Mouse (Mus musculus) limb, embryonic 14.5 days (tissue): Measurements from ENCODE around the gene Usp7. TPM values are rescaled to one million over a fixed set of nuclear protein-coding genes. Genes with fewer than 3 reads are reported as not detected.
A peak's percentile ranks its signal among the peaks of the same experiment; 100 is the strongest.

Source experiments
- ATAC-seq: fragments of 200-750 bp; cut with Nextera tagmentation; 2 replicates; pipeline ENCODE4 v1.8.0; 2017; ENCODE audit warnings: low read depth, moderate number of reproducible peaks, moderate TSS enrichment; ENCODE audit not compliant: low FRiP score
- DNase-seq: peaks from one replicate; pipeline ENCODE4 v3.0.0-alpha.2; 2015; ENCODE audit warnings: low spot score
- H3K27ac ChIP-seq: fragments of 300-500 bp; sonication (generic); replicated peaks from 2 replicates; pipeline ENCODE4 v1.5.1; 2014; ENCODE audit warnings: low read depth, mild to moderate bottlenecking, low read length, moderate library complexity, mixed read lengths
- H3K27me3 ChIP-seq: fragments of 300-500 bp; sonication (generic); 2 replicates; pipeline ENCODE4 v1.6.1; 2014; ENCODE audit warnings: low read length, mixed read lengths; ENCODE audit not compliant: control insufficient read depth, insufficient read depth
- H3K36me3 ChIP-seq: fragments of 300-500 bp; sonication (generic); 2 replicates; pipeline ENCODE4 v1.6.1; 2014; ENCODE audit warnings: mild to moderate bottlenecking, low read length, moderate library complexity, mixed read lengths; ENCODE audit not compliant: control insufficient read depth, insufficient read depth
- H3K4me1 ChIP-seq: fragments of 300-500 bp; sonication (generic); 2 replicates; pipeline ENCODE4 v1.6.1; 2014; ENCODE audit warnings: antibody characterized with exemption, low read length, mixed read lengths; ENCODE audit not compliant: control insufficient read depth, insufficient read depth
- H3K4me2 ChIP-seq: fragments of 300-500 bp; sonication (generic); replicated peaks from 2 replicates; pipeline ENCODE4 v1.6.1; 2014; ENCODE audit warnings: low read depth, mild to moderate bottlenecking, low read length, moderate library complexity; ENCODE audit not compliant: severe bottlenecking
- H3K4me3 ChIP-seq: fragments of 300-500 bp; sonication (generic); replicated peaks from 2 replicates; pipeline ENCODE4 v1.5.1; 2014; ENCODE audit warnings: low read length
- H3K9ac ChIP-seq: fragments of 300-500 bp; sonication (generic); 2 replicates; pipeline ENCODE4 v1.6.1; 2014; ENCODE audit warnings: mild to moderate bottlenecking, low read depth, low read length, moderate library complexity; ENCODE audit not compliant: severe bottlenecking
- H3K9me3 ChIP-seq: fragments of 300-500 bp; sonication (generic); 2 replicates; pipeline ENCODE4 v1.6.1; 2016; ENCODE audit warnings: low read length; ENCODE audit not compliant: control insufficient read depth
- POLR2A ChIP-seq: fragments of 200-500 bp; IDR thresholded peaks from 2 replicates; pipeline ENCODE4 v1.8.0; 2012; ENCODE audit warnings: inconsistent platforms, mild to moderate bottlenecking, moderate library complexity, borderline replicate concordance; ENCODE audit not compliant: insufficient read depth, insufficient read length; ENCODE audit errors: extremely low read depth
- WGBS: fragments of 180-500 bp; shearing (Covaris S2); extraction: QIAGEN DNeasy Blood & Tissue Kit; methylation state at CpG from one replicate; pipeline ENCODE4 v1.1.7; 2014; 5-methylcytosine and 5-hydroxymethylcytosine counted together
- polyA plus RNA-seq, 2 experiments: library from polyadenylated mRNA; depleted of rRNA in 1 of 2; stranded (reverse) in 1 of 2; unstranded in 1 of 2; fragments of >200 nt; fragmentation: Nextera tagmentation in 1 of 2; extraction: Ambion mirVana in 1 of 2; gene quantifications; 2 replicates each; pipeline versions ENCODE4 v1.2.1 to v1.2.3; 2012 to 2014

Gene Usp7
- polyA plus RNA-seq, 2 experiments, result 47.1 to 104 TPM

- H3K9ac ChIP-seq, result peak overlapping the region; percentile 93
- H3K4me3 ChIP-seq, result peak overlapping the region; percentile 64
- TF ChIP-seq POLR2A, result 0 out of 2 replicates have a peak, but pooled peaks have one; percentile 9
- no peaks in the 10 kb centered on the region for H3K9me3 ChIP-seq
- peaks cover 19% of the 10 kb centered on the region for H3K4me1 ChIP-seq
- H3K27me3 ChIP-seq, result no peaks in the 10 kb centered on the region
- DNase-seq (peak; percentile 89), ATAC-seq (peak; percentile 94)
- 6% methylated on average over 39 of the region's 126 CpGs for WGBS
- peak overlapping the region; percentile 63 for H3K4me2 ChIP-seq
- H3K36me3 ChIP-seq, result no peaks in the 10 kb centered on the region
- peak overlapping the region; percentile 94 for H3K27ac ChIP-seq
Observed at GRCm38 (mm10) chr16:8738542-8739514, 53.3 kb downstream of the Usp7 start.

DNA sequence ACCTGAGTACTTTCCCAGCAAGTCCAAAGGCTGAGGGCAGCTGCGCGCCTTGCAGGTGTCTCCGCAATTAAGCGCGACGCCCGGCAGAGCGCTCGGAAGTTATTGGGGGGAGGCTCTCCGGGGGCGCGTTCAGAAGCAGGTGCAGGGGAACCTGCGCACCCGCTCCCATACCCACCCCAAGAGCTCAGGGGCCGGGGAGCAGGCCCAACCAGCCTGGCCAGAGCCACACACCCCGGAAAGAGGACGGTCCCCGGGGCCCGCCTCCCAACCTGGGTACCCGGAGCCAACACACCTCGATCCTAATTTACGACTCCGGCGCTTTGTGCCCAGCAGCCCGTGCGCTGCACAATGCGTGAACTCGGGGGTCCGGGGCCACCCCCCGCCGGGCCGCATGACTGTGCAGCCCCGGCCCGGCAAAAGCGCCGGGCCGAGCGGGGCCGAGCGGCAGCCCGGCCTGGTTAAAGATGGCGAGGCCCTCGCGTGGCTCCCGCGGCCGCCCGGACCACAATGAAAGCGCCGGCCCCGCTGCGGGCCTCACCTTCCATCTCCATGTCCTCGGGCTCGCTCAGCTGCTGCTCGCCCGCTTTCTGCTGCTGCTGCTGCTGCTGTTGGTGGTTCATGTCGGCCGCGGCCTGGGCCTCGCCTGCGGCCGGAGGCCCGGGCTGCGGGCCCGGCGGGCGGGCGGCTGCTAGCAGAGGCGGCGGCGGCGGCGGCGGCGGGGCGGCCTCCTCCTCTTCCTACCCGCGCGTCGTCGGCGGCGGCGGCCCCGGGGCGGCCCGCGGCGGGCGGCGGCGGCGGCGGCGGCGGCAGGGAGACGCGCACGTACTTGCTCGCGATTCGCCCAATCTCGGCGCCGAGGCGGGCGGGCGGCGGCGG lies 54.2 kb downstream of the Usp7 start:
- DNase-seq (peak; percentile 14), ATAC-seq (peak; percentile 7; the same call in 1 of the 2 replicates)
- H3K9ac ChIP-seq, result peak overlapping the region; percentile 93
- peak overlapping the region; percentile 93 for H3K4me2 ChIP-seq
- TF ChIP-seq POLR2A, result no peak
- H3K9me3 ChIP-seq, result no peaks in the 10 kb centered on the region
- no peaks in the 10 kb centered on the region for H3K27me3 ChIP-seq
- H3K4me3 ChIP-seq, result peak overlapping the region; percentile 88
- WGBS, result under 1% methylated on average over 39 of the region's 110 CpGs
- peak overlapping the region; percentile 84 for H3K27ac ChIP-seq
- peaks cover 19% of the 10 kb centered on the region for H3K4me1 ChIP-seq
- H3K36me3 ChIP-seq, result no peaks in the 10 kb centered on the region

- 1% methylated on average over 11 of the region's 11 CpGs for WGBS
- no peak overlapping the region for H3K27ac ChIP-seq
- H3K9ac ChIP-seq, result peak overlapping the region; percentile 93
Observed at GRCm38 (mm10) chr16:8737341-8737665, 54.8 kb downstream of the Usp7 start.

GRCm38 (mm10) chr16:8736757-8737156 lies 55.4 kb downstream of the Usp7 start:
- Histone ChIP-seq H3K36me3 (no peaks in the 10 kb centered on the region), H3K27me3 (no peaks in the 10 kb centered on the region), H3K9ac (peak overlapping the region; percentile 93), H3K9me3 (no peaks in the 10 kb centered on the region), H3K4me3 (peak overlapping the region; percentile 88), H3K4me2 (peak overlapping the region; percentile 93), H3K4me1 (peaks cover 23% of the 10 kb centered on the region), H3K27ac (no peak overlapping the region)
- ATAC-seq (no peak), DNase-seq (no peak)
- 3% methylated on average over 7 of the region's 7 CpGs for WGBS
- no peak for TF ChIP-seq POLR2A

More at GRCm38 (mm10) chr16:8737341-8737665, 54.8 kb downstream of the Usp7 start:
- ATAC-seq (no peak), DNase-seq (no peak)
- H3K4me2 ChIP-seq, result peak overlapping the region; percentile 93
- no peak for TF ChIP-seq POLR2A
- no peaks in the 10 kb centered on the region for H3K9me3 ChIP-seq
- H3K27me3 ChIP-seq, result no peaks in the 10 kb centered on the region
- H3K4me3 ChIP-seq, result peak overlapping the region; percentile 88
- peaks cover 19% of the 10 kb centered on the region for H3K4me1 ChIP-seq
- H3K36me3 ChIP-seq, result no peaks in the 10 kb centered on the region

DNA sequence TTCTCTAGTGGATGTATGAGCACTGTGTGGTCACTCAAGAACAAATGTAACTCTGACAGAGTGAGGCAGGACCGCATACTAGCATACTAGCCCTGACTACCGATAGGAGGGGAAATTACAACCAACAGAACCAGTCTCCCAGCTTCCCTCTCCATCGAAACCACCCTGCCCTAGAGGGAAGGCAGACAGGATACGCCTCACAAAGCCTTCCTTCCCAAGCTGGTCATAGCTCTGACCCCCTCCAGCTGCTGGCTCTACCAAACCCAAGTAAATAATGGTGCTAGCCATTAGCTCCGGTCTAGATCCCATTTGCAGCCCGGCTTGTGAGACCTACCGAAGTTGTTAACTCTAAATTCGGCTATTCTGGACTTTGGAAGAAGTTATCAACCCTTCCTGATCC lies 56.1 kb downstream of the Usp7 start:
- TF ChIP-seq POLR2A, result no peak
- Histone ChIP-seq H3K27ac (no peak overlapping the region), H3K4me1 (peaks cover 24% of the 10 kb centered on the region), H3K4me2 (peak overlapping the region; percentile 93), H3K27me3 (no peaks in the 10 kb centered on the region), H3K36me3 (no peaks in the 10 kb centered on the region), H3K9ac (peak overlapping the region; percentile 38), H3K4me3 (peak overlapping the region; percentile 88), H3K9me3 (no peaks in the 10 kb centered on the region)
- no peak for ATAC-seq
- DNase-seq, result peak; percentile 18
- WGBS, result 18% methylated on average over 8 of the region's 8 CpGs
